In genomic region chr5:149228700-149229618, GRCm38 (mm10) we compare ENCODE assay signal across 8 mouse cellular contexts. TPM values are rescaled to one million over a fixed set of nuclear protein-coding genes. Genes with fewer than 3 reads are reported as not detected.
DNase-seq lines count a peak whose midpoint lies in the region; ATAC-seq and TF ChIP-seq lines count a peak whose summit lies in the region.

No protein-coding gene starts in this region.

- H3K27ac ChIP-seq in hindbrain, embryonic 10.5 days, result peak overlapping the region; percentile 90
- peak overlapping the region; percentile 92 for H3K27ac ChIP-seq in lung, postnatal 0 days (ENCODE audit: low read length)

- WGBS in hindbrain, embryonic 10.5 days, result 3% methylated on average over 55 of the region's 55 CpGs
- WGBS in lung, postnatal 0 days, result 2% methylated on average over 52 of the region's 55 CpGs

- H3K9me3 ChIP-seq in hindbrain, embryonic 10.5 days, result 0 out of 2 replicates have a peak, but pooled peaks cover 4% of the 10 kb centered on the region
- no peaks in the 10 kb centered on the region for H3K9me3 ChIP-seq in lung, postnatal 0 days (ENCODE audit: low read length)

- DNase-seq in MN1 (ENCODE audit: low spot score), result peak; percentile 99
- peak; percentile 91 for DNase-seq in cerebellum, adult 9-10 months
- peak; percentile 98 for DNase-seq in hindbrain, embryonic 10.5 days (ENCODE audit: low spot score)
- peak; percentile 98 for DNase-seq in layer of hippocampus, adult 9-11 months
- DNase-seq in lung, postnatal 0 days (ENCODE audit: low spot score), result peak; percentile 99
- DNase-seq in ovary, postnatal 14 days (ENCODE audit: low spot score), result peak; percentile 100
- peak; percentile 94 for DNase-seq in thymus, postnatal 14 days

- TF ChIP-seq CTCF in lung, postnatal 0 days (IDR thresholded peaks at IDR 0.05), result peak; percentile 5; the same call in 1 of the 2 replicates

- peak; percentile 81 for TF ChIP-seq EP300 in lung, postnatal 0 days (IDR thresholded peaks at IDR 0.05)

- H3K4me2 ChIP-seq in lung, postnatal 0 days (replicated peaks; ENCODE audit: low read depth, low read length), result peak overlapping the region; percentile 49

- peak overlapping the region; percentile 60 for H3K4me3 ChIP-seq in hindbrain, embryonic 10.5 days
- H3K4me3 ChIP-seq in lung, postnatal 0 days (ENCODE audit: low read depth, low read length), result peak overlapping the region; percentile 38

- peak; percentile 98 for ATAC-seq in frontal cortex, adult (ENCODE audit: low TSS enrichment)
- ATAC-seq in lung, postnatal 0 days, result peak; percentile 100

- no peaks in the 10 kb centered on the region for H3K36me3 ChIP-seq in hindbrain, embryonic 10.5 days
- no peaks in the 10 kb centered on the region for H3K36me3 ChIP-seq in lung, postnatal 0 days (ENCODE audit: insufficient read depth, low read length)

- H3K9ac ChIP-seq in lung, postnatal 0 days (replicated peaks; ENCODE audit: low read depth), result peak overlapping the region; percentile 43; the same call in 1 of the 2 replicates

- peaks cover 25% of the 10 kb centered on the region for H3K4me1 ChIP-seq in hindbrain, embryonic 10.5 days (replicated peaks)
- H3K4me1 ChIP-seq in lung, postnatal 0 days (ENCODE audit: insufficient read depth, low read depth, low read length), result no peaks in the 10 kb centered on the region; the same call in 1 of the 2 replicates

- no peaks in the 10 kb centered on the region for H3K27me3 ChIP-seq in hindbrain, embryonic 10.5 days (ENCODE audit: insufficient read depth, poor library complexity, severe bottlenecking)
- no peaks in the 10 kb centered on the region for H3K27me3 ChIP-seq in lung, postnatal 0 days (replicated peaks; ENCODE audit: insufficient read depth, low read length)

RNA-seq across cellular contexts. Expression of gene Alox5ap, which starts 35.6 kb away (rescaled TPM):
- 5.1 and 7.5 TPM in 2 replicates for polyA plus RNA-seq in hindbrain, embryonic 10.5 days (2016; fragmentation: Nextera tagmentation; extraction: Ambion mirVana)
- polyA plus RNA-seq in lung, postnatal 0 days (2015; fragmentation: Nextera tagmentation; extraction: Ambion mirVana), result 59.6 and 76.9 TPM in 2 replicates

RNA-seq across cellular contexts. Expression of gene Hmgb1, which starts 44.7 kb away (rescaled TPM):
- 1,115 and 1,359 TPM in 2 replicates for polyA plus RNA-seq in hindbrain, embryonic 10.5 days (2016; fragmentation: Nextera tagmentation; extraction: Ambion mirVana)
- polyA plus RNA-seq in lung, postnatal 0 days (2015; fragmentation: Nextera tagmentation; extraction: Ambion mirVana), result 616 and 682 TPM in 2 replicates

RNA-seq across cellular contexts. Expression of gene Uspl1, which starts 44.8 kb away (rescaled TPM):
- polyA plus RNA-seq in hindbrain, embryonic 10.5 days (2016; fragmentation: Nextera tagmentation; extraction: Ambion mirVana), result 61.6 and 64.7 TPM in 2 replicates
- 17.5 and 18.2 TPM in 2 replicates for polyA plus RNA-seq in lung, postnatal 0 days (2015; fragmentation: Nextera tagmentation; extraction: Ambion mirVana)

Comparison
In these comparisons a context has a peak if more than half of its experiments do, and no peak if none do; other contexts are left out.
1. Peak in every context shown above with its lines: DNase-seq, ATAC-seq, H3K4me3 ChIP-seq and H3K27ac ChIP-seq.